Mouse (Mus musculus) thymus, postnatal 14 days (tissue): Measurements from ENCODE around the gene Ank2.

Source experiments
- DNase-seq: peaks from one replicate; pipeline ENCODE4 v3.0.0; 2021

The Ank2 gene

DNA sequence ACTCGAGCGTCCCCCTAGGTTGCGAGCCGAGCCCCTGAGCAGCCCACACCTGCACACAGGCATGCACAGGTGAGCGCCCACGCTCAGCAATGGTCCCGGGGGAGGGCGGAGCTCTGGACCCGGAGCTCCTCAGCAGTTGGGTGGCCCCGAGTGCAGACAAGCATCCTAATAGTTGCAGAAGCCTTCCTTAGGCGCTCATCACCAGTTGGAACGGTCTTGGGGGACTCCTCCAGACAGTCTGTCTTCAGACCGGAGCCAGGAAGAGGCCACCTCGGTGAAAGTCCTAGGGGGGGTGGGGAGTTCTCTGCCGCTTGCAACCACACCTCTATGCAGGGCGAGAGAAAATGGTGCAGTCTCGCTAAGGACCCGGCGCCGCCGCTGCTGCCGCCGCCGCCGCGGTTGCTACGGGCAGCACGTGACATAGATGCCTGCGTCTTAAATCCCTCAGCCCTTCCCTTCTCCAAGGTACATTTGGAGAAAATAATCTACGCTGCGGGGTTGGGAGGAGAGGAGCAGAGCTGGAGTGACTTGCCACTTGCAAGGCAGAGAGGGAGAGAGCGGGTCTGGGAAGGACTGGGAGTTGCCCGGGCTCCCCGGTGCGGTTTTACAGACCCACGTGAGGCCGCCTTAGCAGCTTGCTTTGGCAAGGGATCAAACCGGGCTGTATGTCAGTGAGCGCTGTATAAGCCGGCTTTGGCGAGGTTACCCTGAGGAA is 337.0 kb downstream of the Ank2 start:
- no peak for DNase-seq

DNA sequence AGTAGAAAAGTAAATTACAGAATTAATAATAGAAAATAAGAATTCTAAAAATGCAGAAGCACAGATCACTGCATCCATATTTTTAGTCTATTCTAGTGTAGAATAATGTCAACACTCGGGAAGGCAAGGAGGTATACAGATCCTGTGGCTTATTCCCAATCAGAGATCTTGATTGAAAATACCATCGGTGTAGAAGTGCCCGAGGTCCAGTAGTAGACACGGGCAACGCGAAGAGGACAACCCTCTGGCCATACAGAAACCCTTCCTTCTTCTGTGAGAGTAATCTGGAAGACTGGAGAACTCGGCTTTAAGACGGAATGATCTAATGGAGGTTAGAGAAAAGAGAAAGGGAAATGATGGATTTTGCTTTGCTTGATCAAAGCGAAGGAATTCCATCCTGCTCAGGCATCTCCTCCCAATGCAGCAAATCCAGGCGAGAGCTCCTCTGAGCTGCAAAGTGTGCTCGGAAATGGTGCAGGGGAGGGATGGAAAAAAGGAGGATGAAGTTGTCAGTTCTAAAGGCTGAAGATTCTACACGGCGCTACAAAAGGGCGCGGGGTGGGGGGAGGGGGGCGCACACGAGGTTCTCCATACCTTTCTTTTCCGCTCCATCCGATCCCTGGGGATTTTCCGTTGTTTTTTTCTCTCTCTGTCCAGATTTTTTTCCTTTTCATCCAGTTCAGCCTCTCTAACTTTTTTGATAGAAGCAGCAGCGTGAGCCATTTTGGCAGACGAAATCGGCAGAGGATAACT is 337.9 kb downstream of the Ank2 start:
- no peak for DNase-seq

GRCm38 (mm10) chr3:127157706-127158105 is 341.4 kb downstream of the Ank2 start:
- no peak for DNase-seq

DNA sequence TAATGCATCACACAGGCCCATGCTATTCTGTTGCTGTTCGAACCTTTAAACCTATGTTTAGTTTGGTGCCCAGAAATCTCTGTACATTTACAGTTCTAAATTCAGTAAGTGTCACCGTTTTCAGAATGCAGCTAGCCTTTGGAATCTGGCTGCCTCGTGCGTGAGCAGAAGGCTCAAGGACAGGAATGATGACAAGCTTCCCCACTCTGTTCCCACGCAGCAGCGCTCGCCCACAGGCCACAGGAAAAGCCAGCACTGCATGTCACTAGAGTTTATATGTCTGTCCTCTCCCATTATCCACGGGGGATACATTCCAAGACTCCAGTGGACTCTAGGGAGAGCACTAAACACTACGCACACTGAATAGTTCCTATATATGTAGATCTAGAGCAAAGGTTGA is 343.1 kb downstream of the Ank2 start:
- DNase-seq, result no peak

GRCm38 (mm10) chr3:127153861-127154260 is 345.3 kb downstream of the Ank2 start:
- no peak for DNase-seq

GRCm38 (mm10) chr3:127153443-127153842 is 345.7 kb downstream of the Ank2 start:
- DNase-seq, result no peak

- DNase-seq, result no peak
Observed at GRCm38 (mm10) chr3:127148648-127149047, 350.5 kb downstream of the Ank2 start.

GRCm38 (mm10) chr3:127140590-127140989 is 358.6 kb downstream of the Ank2 start:
- DNase-seq, result no peak

DNA sequence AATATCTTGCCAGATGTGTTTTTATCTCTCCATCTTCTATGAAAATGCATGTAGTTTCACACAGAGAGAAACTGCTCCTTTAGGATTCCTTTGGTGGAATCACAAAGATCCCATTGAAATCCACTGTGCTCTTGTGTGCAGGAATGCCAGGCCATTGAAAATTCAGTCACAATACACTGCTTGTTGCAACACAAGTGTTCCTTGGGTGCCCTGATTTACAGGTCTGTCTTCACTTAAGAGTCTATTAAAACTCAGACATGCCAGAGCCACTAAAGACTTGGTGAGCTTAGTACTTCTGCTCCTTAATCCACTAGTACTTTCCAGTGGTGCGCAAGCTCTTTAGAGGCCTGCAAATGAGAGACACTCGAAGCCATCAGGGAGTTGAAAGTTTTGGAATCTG is 359.5 kb downstream of the Ank2 start:
- DNase-seq, result no peak

DNA sequence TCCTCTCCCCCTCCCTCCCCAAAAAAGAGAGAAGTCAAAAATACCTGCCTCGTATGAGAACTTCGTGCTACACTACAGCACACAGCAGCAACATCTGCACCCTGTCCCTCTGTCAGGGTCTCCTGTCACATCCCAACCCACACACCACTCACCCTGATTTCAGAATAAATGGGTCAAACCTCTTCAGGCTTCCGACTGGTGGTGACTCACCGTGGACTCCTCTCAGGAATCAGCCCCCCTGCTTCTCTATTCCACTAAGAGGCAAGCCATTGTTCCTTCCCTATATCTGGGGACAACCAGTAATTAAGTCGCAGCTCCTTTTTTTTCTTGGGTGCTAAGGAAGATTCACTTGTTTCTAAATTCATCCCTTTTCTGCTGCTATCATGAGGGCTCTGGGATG is 361.6 kb downstream of the Ank2 start:
- no peak for DNase-seq

DNA sequence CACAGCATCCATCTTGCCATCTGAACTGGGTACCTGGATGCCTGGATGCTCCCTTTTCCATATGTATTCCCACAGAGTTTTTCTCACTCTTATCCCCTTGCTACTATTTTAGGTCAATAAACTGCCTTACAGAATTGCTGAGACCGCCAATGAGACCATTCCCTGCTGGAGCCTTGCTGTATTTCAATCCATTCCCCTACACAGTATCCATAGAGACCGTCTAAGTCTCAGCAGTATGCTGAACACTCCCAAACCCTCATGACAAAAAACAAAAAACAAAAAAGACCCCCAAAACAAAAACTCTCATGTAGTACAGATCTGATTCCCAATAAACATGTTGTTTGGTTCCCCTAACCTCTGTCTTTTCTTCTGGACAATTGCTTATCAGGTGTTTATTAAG is 365.1 kb downstream of the Ank2 start:
- no peak for DNase-seq

DNA sequence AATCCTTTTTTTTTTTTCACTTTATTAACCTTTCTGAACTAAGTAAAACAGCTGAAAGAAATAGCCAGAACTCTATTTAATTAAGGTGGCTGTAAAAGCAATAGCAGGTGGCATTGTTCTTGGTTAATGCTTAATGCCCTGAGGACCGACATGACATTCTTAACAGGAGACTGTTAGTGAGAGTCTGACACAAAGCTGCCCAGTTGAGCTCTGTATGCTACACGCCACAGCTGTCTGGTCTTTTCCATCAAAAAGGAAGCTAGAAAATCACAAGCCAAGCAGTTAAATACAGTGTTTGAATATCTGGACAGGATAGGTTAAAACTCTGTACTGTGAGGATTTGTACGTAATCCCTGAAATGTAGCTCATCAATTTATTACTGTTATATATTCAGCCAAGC is 368.1 kb downstream of the Ank2 start:
- no peak for DNase-seq

GRCm38 (mm10) chr3:127130167-127130770 is 368.9 kb downstream of the Ank2 start:
- no peak for DNase-seq

- no peak for DNase-seq
Observed at GRCm38 (mm10) chr3:127129750-127130149, 369.4 kb downstream of the Ank2 start.

- DNase-seq, result no peak
Observed at GRCm38 (mm10) chr3:127127611-127128010, 371.5 kb downstream of the Ank2 start.

DNA sequence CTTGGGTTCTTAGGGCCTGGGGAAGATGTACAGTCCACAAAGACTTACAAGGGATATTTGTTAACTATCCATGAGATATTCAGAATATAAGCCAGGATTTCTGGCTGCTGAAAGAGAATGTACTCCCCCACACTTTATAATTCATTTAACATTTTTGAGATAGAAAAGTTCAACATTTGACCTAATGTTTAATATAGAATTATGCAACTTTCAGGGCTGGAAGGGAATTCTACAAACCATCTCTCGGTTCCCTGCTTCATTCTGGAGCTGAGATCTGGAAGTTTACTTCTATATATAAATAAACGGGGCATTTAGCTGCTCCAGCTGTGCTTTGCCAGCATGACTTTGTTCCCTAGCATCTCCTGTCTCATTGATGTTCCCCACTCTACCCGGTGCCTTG is 372.9 kb downstream of the Ank2 start:
- DNase-seq, result no peak

GRCm38 (mm10) chr3:127124375-127124993 is 374.7 kb downstream of the Ank2 start:
- DNase-seq, result no peak

DNA sequence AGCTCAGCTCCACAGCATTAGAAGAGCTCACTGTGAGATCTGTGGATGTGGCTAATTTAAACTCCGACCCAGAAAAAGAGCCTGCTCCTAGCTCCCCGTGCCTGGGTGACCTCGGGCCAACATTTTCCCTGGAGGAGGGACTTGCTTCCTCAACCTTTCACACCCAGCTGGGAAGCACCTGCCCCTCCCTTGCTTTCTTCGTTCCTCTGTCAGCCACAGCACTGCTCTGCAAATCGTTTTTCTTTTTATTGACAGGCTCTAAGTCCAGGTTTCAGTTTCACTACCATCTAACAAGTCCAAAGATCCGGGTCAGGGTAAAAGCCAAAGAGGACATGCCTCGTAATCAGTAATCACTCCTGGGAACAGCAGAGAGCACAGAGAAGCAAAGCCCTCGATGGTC is 375.8 kb downstream of the Ank2 start:
- no peak for DNase-seq

- no peak for DNase-seq
Observed at GRCm38 (mm10) chr3:127118777-127119176, 380.4 kb downstream of the Ank2 start.

GRCm38 (mm10) chr3:127116226-127116625 is 382.9 kb downstream of the Ank2 start:
- no peak for DNase-seq

GRCm38 (mm10) chr3:127113238-127113637 is 385.9 kb downstream of the Ank2 start:
- no peak for DNase-seq

GRCm38 (mm10) chr3:127109413-127109812 is 389.7 kb downstream of the Ank2 start:
- no peak for DNase-seq

DNA sequence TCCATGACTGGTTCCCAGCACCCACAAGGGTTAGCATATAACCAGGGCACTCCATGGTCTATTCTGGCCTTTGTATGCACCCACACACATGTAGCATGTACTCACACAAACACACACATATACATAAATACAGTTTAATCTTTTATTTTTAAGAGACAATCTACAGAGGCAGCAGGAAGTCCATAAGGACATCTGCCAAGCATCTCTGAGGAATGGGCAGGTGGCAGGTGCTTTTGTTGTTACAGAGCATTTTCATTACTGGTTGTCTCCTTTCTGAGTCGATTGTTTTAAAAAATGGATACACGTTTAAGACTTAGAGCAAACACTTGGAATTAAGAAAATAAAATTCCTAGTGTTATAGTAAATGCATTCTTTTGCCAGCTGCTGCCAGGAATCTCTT is 390.7 kb downstream of the Ank2 start:
- DNase-seq, result no peak

GRCm38 (mm10) chr3:127107281-127107680 is 391.9 kb downstream of the Ank2 start:
- no peak for DNase-seq
